Mouse (Mus musculus) urinary bladder, adult 18-20 months (tissue): Measurements from ENCODE around the gene Cbx8.

ENCODE experiments used
- DNase-seq, 2 experiments: peaks; one replicate each; pipeline ENCODE4 v3.0.0; 2022; ENCODE audit warnings: low spot score in 2 of 2, mixed read lengths in 2 of 2

The Cbx8 gene

GRCm38 (mm10) chr11:119079445-119079837, 38.7 kb upstream of the Cbx8 start:
- no peak for DNase-seq

- peak in 1 of 2 experiments; percentile 43 for DNase-seq
Observed at GRCm38 (mm10) chr11:119078691-119079444, 38.1 kb upstream of the Cbx8 start.

GRCm38 (mm10) chr11:119077755-119078154, 37.0 kb upstream of the Cbx8 start:
- no peak for DNase-seq

GRCm38 (mm10) chr11:119075805-119076204, 35.0 kb upstream of the Cbx8 start:
- no peak for DNase-seq

GRCm38 (mm10) chr11:119073876-119074433, 33.2 kb upstream of the Cbx8 start:
- DNase-seq, result no peak

GRCm38 (mm10) chr11:119072986-119073385, 32.2 kb upstream of the Cbx8 start:
- no peak for DNase-seq

- no peak for DNase-seq
Observed at GRCm38 (mm10) chr11:119072239-119072638, 31.5 kb upstream of the Cbx8 start.

- no peak for DNase-seq
Observed at GRCm38 (mm10) chr11:119066841-119067240, 26.1 kb upstream of the Cbx8 start.

GRCm38 (mm10) chr11:119059256-119059655, 18.5 kb upstream of the Cbx8 start:
- no peak for DNase-seq

GRCm38 (mm10) chr11:119058041-119058995, 17.5 kb upstream of the Cbx8 start:
- peak; percentile 79 to 84 for DNase-seq

- peak in 1 of 2 experiments; percentile 26 for DNase-seq
Observed at GRCm38 (mm10) chr11:119057291-119057690, 16.5 kb upstream of the Cbx8 start.

GRCm38 (mm10) chr11:119056301-119057211, 15.8 kb upstream of the Cbx8 start:
- DNase-seq, result peak in 1 of 2 experiments; percentile 82

GRCm38 (mm10) chr11:119055571-119056131, 14.9 kb upstream of the Cbx8 start:
- DNase-seq, result peak in 1 of 2 experiments; percentile 45

GRCm38 (mm10) chr11:119054351-119055345, 13.9 kb upstream of the Cbx8 start:
- DNase-seq, result peak in 1 of 2 experiments; percentile 53

- DNase-seq, result no peak
Observed at GRCm38 (mm10) chr11:119053738-119054350, 13.1 kb upstream of the Cbx8 start.

GRCm38 (mm10) chr11:119053257-119053670, 12.5 kb upstream of the Cbx8 start:
- DNase-seq, result peak in 1 of 2 experiments; percentile 64

- peak in 1 of 2 experiments; percentile 23 for DNase-seq
Observed at GRCm38 (mm10) chr11:119052661-119053256, 12.0 kb upstream of the Cbx8 start.

GRCm38 (mm10) chr11:119051927-119052660, 11.3 kb upstream of the Cbx8 start:
- peak in 1 of 2 experiments; percentile 22 for DNase-seq
